Mouse (Mus musculus) limb, embryonic 14.5 days (tissue): ENCODE measurements around the gene Mylk2. TPM values are rescaled to one million over a fixed set of nuclear protein-coding genes. Genes with fewer than 3 reads are reported as not detected.

Source experiments
- ATAC-seq: fragments of 200-750 bp; cut with Nextera tagmentation; 2 replicates; pipeline ENCODE4 v1.8.0; 2017; ENCODE audit warnings: low read depth, moderate number of reproducible peaks, moderate TSS enrichment; ENCODE audit not compliant: low FRiP score
- DNase-seq: peaks from one replicate; pipeline ENCODE4 v3.0.0-alpha.2; 2015; ENCODE audit warnings: low spot score
- H3K27ac ChIP-seq: fragments of 300-500 bp; sonication (generic); replicated peaks from 2 replicates; pipeline ENCODE4 v1.5.1; 2014; ENCODE audit warnings: low read depth, mild to moderate bottlenecking, low read length, moderate library complexity, mixed read lengths
- H3K27me3 ChIP-seq: fragments of 300-500 bp; sonication (generic); 2 replicates; pipeline ENCODE4 v1.6.1; 2014; ENCODE audit warnings: low read length, mixed read lengths; ENCODE audit not compliant: control insufficient read depth, insufficient read depth
- H3K36me3 ChIP-seq: fragments of 300-500 bp; sonication (generic); 2 replicates; pipeline ENCODE4 v1.6.1; 2014; ENCODE audit warnings: mild to moderate bottlenecking, low read length, moderate library complexity, mixed read lengths; ENCODE audit not compliant: control insufficient read depth, insufficient read depth
- H3K4me1 ChIP-seq: fragments of 300-500 bp; sonication (generic); 2 replicates; pipeline ENCODE4 v1.6.1; 2014; ENCODE audit warnings: antibody characterized with exemption, low read length, mixed read lengths; ENCODE audit not compliant: control insufficient read depth, insufficient read depth
- H3K4me2 ChIP-seq: fragments of 300-500 bp; sonication (generic); replicated peaks from 2 replicates; pipeline ENCODE4 v1.6.1; 2014; ENCODE audit warnings: low read depth, mild to moderate bottlenecking, low read length, moderate library complexity; ENCODE audit not compliant: severe bottlenecking
- H3K4me3 ChIP-seq: fragments of 300-500 bp; sonication (generic); replicated peaks from 2 replicates; pipeline ENCODE4 v1.5.1; 2014; ENCODE audit warnings: low read length
- H3K9ac ChIP-seq: fragments of 300-500 bp; sonication (generic); 2 replicates; pipeline ENCODE4 v1.6.1; 2014; ENCODE audit warnings: mild to moderate bottlenecking, low read depth, low read length, moderate library complexity; ENCODE audit not compliant: severe bottlenecking
- H3K9me3 ChIP-seq: fragments of 300-500 bp; sonication (generic); 2 replicates; pipeline ENCODE4 v1.6.1; 2016; ENCODE audit warnings: low read length; ENCODE audit not compliant: control insufficient read depth
- POLR2A ChIP-seq: fragments of 200-500 bp; IDR thresholded peaks from 2 replicates; pipeline ENCODE4 v1.8.0; 2012; ENCODE audit warnings: inconsistent platforms, mild to moderate bottlenecking, moderate library complexity, borderline replicate concordance; ENCODE audit not compliant: insufficient read depth, insufficient read length; ENCODE audit errors: extremely low read depth
- WGBS: fragments of 180-500 bp; shearing (Covaris S2); extraction: QIAGEN DNeasy Blood & Tissue Kit; methylation state at CpG from one replicate; pipeline ENCODE4 v1.1.7; 2014; 5-methylcytosine and 5-hydroxymethylcytosine counted together
- polyA plus RNA-seq, 2 experiments: library from polyadenylated mRNA; depleted of rRNA in 1 of 2; stranded (reverse) in 1 of 2; unstranded in 1 of 2; fragments of >200 nt; fragmentation: Nextera tagmentation in 1 of 2; extraction: Ambion mirVana in 1 of 2; gene quantifications; 2 replicates each; pipeline versions ENCODE4 v1.2.1 to v1.2.3; 2012 to 2014

The Mylk2 gene
- polyA plus RNA-seq, 2 experiments, result 0.10 to 0.62 TPM

- H3K27me3 ChIP-seq, result no peaks in the 10 kb centered on the region
- DNase-seq, result no peak
- H3K4me3 ChIP-seq, result no peak overlapping the region
- H3K4me2 ChIP-seq, result no peak overlapping the region
- ATAC-seq, result no peak
- no peak for TF ChIP-seq POLR2A
- H3K27ac ChIP-seq, result no peak overlapping the region
- H3K9me3 ChIP-seq, result no peaks in the 10 kb centered on the region
- 85% methylated on average over 15 of the region's 15 CpGs for WGBS
- H3K36me3 ChIP-seq, result no peaks in the 10 kb centered on the region
- H3K9ac ChIP-seq, result no peak overlapping the region
- H3K4me1 ChIP-seq, result peaks cover 4% of the 10 kb centered on the region
These were observed 9.9 kb upstream of the Mylk2 start for GRCm38 (mm10) chr2:152901296-152901695.

- no peaks in the 10 kb centered on the region for H3K9me3 ChIP-seq
- H3K9ac ChIP-seq, result no peak overlapping the region
- no peaks in the 10 kb centered on the region for H3K27me3 ChIP-seq
- DNase-seq, result no peak
- H3K4me1 ChIP-seq, result peaks cover 17% of the 10 kb centered on the region
- no peak overlapping the region for H3K4me2 ChIP-seq
- no peak overlapping the region for H3K27ac ChIP-seq
- no peak for ATAC-seq
- 28% methylated on average over 3 of the region's 3 CpGs for WGBS
- no peaks in the 10 kb centered on the region for H3K36me3 ChIP-seq
- no peak for TF ChIP-seq POLR2A
- no peak overlapping the region for H3K4me3 ChIP-seq
These were observed 8.5 kb upstream of the Mylk2 start for GRCm38 (mm10) chr2:152902658-152903057.

- WGBS, result 73% methylated on average over 4 of the region's 4 CpGs
- no peak for DNase-seq
- TF ChIP-seq POLR2A, result no peak
- no peak overlapping the region for H3K9ac ChIP-seq
- H3K4me3 ChIP-seq, result no peak overlapping the region
- no peaks in the 10 kb centered on the region for H3K36me3 ChIP-seq
- H3K9me3 ChIP-seq, result no peaks in the 10 kb centered on the region
- H3K4me2 ChIP-seq, result no peak overlapping the region
- no peaks in the 10 kb centered on the region for H3K27me3 ChIP-seq
- no peak overlapping the region for H3K27ac ChIP-seq
- no peak for ATAC-seq
- peaks cover 19% of the 10 kb centered on the region for H3K4me1 ChIP-seq
These were observed 7.6 kb upstream of the Mylk2 start for GRCm38 (mm10) chr2:152903586-152903985.

- Histone ChIP-seq H3K27me3 (no peaks in the 10 kb centered on the region), H3K4me1 (peaks cover 19% of the 10 kb centered on the region), H3K9ac (no peak overlapping the region), H3K4me2 (no peak overlapping the region), H3K36me3 (no peaks in the 10 kb centered on the region), H3K9me3 (no peaks in the 10 kb centered on the region), H3K27ac (no peak overlapping the region), H3K4me3 (no peak overlapping the region)
- WGBS, result 59% methylated on average over 5 of the region's 5 CpGs
- DNase-seq (no peak), ATAC-seq (no peak)
- TF ChIP-seq POLR2A, result no peak
These were observed 7.0 kb upstream of the Mylk2 start for GRCm38 (mm10) chr2:152904127-152904643.

GRCm38 (mm10) chr2:152905036-152905829 lies 5.9 kb upstream of the Mylk2 start:
- DNase-seq (peak; percentile 71), ATAC-seq (peak; percentile 78)
- Histone ChIP-seq H3K4me3 (no peak overlapping the region), H3K27ac (no peak overlapping the region), H3K36me3 (no peaks in the 10 kb centered on the region), H3K27me3 (no peaks in the 10 kb centered on the region), H3K9me3 (no peaks in the 10 kb centered on the region), H3K4me1 (peaks cover 19% of the 10 kb centered on the region), H3K9ac (no peak overlapping the region), H3K4me2 (no peak overlapping the region)
- 36% methylated on average over 11 of the region's 11 CpGs for WGBS
- no peak for TF ChIP-seq POLR2A
